Mouse (Mus musculus) kidney, postnatal 4 days (tissue): ENCODE data around the gene Mettl26.
A peak's percentile ranks its signal among the peaks of the same experiment; 100 is the strongest.
"Not testable (repeated sequence)": the region's sequence is repeated elsewhere in the genome, so short reads cannot be mapped to it uniquely, and the experiment has no call there.

ENCODE experiments used
- DNase-seq, 2 experiments: peaks; one replicate each; pipeline ENCODE4 v3.0.0; 2021; ENCODE audit warnings: mixed read lengths in 2 of 2

Gene Mettl26

GRCm38 (mm10) chr17:25869954-25870353, 4.9 kb upstream of the Mettl26 start:
- DNase-seq, result no peak

- DNase-seq, result not testable (repeated sequence)
These were observed 3.3 kb upstream of the Mettl26 start for GRCm38 (mm10) chr17:25871566-25871965.

GRCm38 (mm10) chr17:25872676-25873075, 2.2 kb upstream of the Mettl26 start:
- no peak for DNase-seq

GRCm38 (mm10) chr17:25873405-25874147, 1.3 kb upstream of the Mettl26 start:
- no peak for DNase-seq

- no peak for DNase-seq
These were observed 640 bp upstream of the Mettl26 start for GRCm38 (mm10) chr17:25874148-25874720.

GRCm38 (mm10) chr17:25875171-25876136, 580 bp downstream of the Mettl26 start:
- peak; percentile 92 to 95 for DNase-seq

GRCm38 (mm10) chr17:25876347-25876915, 1.6 kb downstream of the Mettl26 start:
- DNase-seq, result peak; percentile 41 to 61

GRCm38 (mm10) chr17:25877025-25877424, 2.2 kb downstream of the Mettl26 start:
- DNase-seq, result no peak

- no peak for DNase-seq
These were observed 3.1 kb downstream of the Mettl26 start for GRCm38 (mm10) chr17:25877741-25878610.

- DNase-seq, result no peak
These were observed 3.8 kb downstream of the Mettl26 start for GRCm38 (mm10) chr17:25878611-25879180.

GRCm38 (mm10) chr17:25879261-25879660, 4.4 kb downstream of the Mettl26 start:
- peak; percentile 68 to 72 for DNase-seq

GRCm38 (mm10) chr17:25879750-25880149, 4.9 kb downstream of the Mettl26 start:
- no peak for DNase-seq

- no peak for DNase-seq
These were observed 5.5 kb downstream of the Mettl26 start, which contains the start of gene Wfikkn1 for GRCm38 (mm10) chr17:25880196-25880910. TSS of gene Wfikkn1 (minus strand) at chr17:25880858.

GRCm38 (mm10) chr17:25880913-25881641, 6.2 kb downstream of the Mettl26 start:
- peak in 1 of 2 experiments; percentile 33 for DNase-seq

GRCm38 (mm10) chr17:25881691-25882090, 6.8 kb downstream of the Mettl26 start:
- no peak for DNase-seq

GRCm38 (mm10) chr17:25882306-25882705, 7.4 kb downstream of the Mettl26 start:
- no peak for DNase-seq

GRCm38 (mm10) chr17:25883268-25883667, 8.4 kb downstream of the Mettl26 start:
- no peak for DNase-seq

- no peak for DNase-seq
These were observed 8.9 kb downstream of the Mettl26 start for GRCm38 (mm10) chr17:25883824-25884223.

GRCm38 (mm10) chr17:25885636-25886035, 10.8 kb downstream of the Mettl26 start:
- DNase-seq, result peak in 1 of 2 experiments; percentile 56

- DNase-seq, result no peak
These were observed 11.9 kb downstream of the Mettl26 start for GRCm38 (mm10) chr17:25886806-25887205.
